Mouse (Mus musculus) large intestine, adult 2 months (tissue): ENCODE measurements around the gene Myoz1. TPM values are rescaled to one million over a fixed set of nuclear protein-coding genes. Genes with fewer than 3 reads are reported as not detected.

ENCODE experiments used
- DNase-seq: peaks from one replicate; pipeline ENCODE4 v3.0.0-alpha.2; 2012; ENCODE audit warnings: low read depth, low spot score
- WGBS: fragments of 180-500 bp; shearing (Covaris S2); methylation state at CpG from one replicate; pipeline ENCODE4 v1.1.7; 2018; 5-methylcytosine and 5-hydroxymethylcytosine counted together
- polyA plus RNA-seq: library from polyadenylated mRNA; depleted of rRNA; stranded (reverse); fragments of >200 nt; gene quantifications from 2 replicates; pipeline ENCODE4 v1.2.3, GENCODE M21; 2012

Myoz1 gene
- polyA plus RNA-seq, 1 experiment: 0.30 TPM

- under 1% methylated on average over 43 of the region's 43 CpGs for WGBS
- DNase-seq: peak; percentile 98
These were observed 17.9 kb upstream of the Myoz1 start, which contains the start of gene Sec24c for GRCm38 (mm10) chr14:20674064-20674833. Sec24c (plus strand) TSS chr14:20674308.

DNA sequence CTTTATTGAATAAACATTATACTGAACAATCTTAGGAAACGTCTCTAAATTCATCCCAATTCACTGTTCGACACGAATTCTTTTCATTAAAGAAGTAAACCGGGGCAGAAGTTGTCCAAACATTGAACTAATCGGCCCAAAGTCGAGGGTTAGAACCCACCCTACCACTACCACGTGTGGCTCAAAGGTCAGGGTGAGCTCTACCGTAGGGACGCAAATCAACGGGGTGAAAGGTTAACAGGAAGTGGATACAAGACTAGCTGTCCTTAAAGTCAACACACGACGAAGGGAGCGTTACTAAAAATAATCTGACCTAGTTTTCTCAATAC lies 17.4 kb upstream of the Myoz1 start:
- DNase-seq: peak; percentile 82
- 5% methylated on average over 13 of the region's 13 CpGs for WGBS

GRCm38 (mm10) chr14:20672990-20673389 lies 16.6 kb upstream of the Myoz1 start:
- DNase-seq: no peak
- over 99% methylated on average over 2 of the region's 2 CpGs for WGBS

DNA sequence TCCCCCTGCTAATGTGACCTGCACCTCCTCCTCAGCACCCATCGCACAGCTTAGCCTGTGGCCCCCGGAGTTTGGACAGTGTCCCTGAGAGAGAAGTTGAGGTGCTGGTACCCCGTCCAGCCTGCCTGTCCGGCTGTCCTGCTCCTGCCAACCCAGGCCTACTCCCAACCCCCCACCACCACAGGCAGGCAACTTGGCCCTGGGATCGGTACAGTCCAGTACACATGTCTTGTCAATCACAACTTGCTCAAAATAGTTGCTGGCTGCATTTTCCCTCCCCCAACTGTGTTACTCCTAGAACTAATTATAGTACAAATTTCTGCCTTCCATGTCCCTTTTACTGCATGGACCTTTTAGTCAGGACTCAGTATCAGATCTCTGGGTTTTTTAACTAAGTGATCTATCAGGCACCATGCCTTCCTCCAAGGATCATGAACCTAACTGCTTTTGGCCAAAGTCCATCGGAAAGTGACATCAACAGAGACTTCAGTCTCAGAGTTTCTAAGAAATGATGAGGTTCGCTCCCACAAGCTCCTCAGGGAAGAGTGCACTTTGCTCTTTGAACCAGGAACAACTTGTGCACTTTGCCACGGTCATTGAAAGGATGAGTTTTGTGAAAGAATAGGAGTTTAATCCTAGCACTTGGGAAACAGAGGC lies 11.9 kb upstream of the Myoz1 start, which contains the start of gene Synpo2l:
Gene Synpo2l (minus strand): TSS at position 201 of the 657 bp plus-strand sequence.
- WGBS: 64% methylated on average over 8 of the region's 8 CpGs
- no peak for DNase-seq

- DNase-seq: no peak
- 53% methylated on average over 1 of the region's 1 CpGs for WGBS
These were observed 11.1 kb upstream of the Myoz1 start for GRCm38 (mm10) chr14:20667469-20667868.

- no peak for DNase-seq
- WGBS: 57% methylated on average over 3 of the region's 3 CpGs
These were observed 8.1 kb upstream of the Myoz1 start for GRCm38 (mm10) chr14:20664436-20664835.

- no peak for DNase-seq
- 56% methylated on average over 2 of the region's 2 CpGs for WGBS
These were observed 7.3 kb upstream of the Myoz1 start for GRCm38 (mm10) chr14:20663601-20664000.

DNA sequence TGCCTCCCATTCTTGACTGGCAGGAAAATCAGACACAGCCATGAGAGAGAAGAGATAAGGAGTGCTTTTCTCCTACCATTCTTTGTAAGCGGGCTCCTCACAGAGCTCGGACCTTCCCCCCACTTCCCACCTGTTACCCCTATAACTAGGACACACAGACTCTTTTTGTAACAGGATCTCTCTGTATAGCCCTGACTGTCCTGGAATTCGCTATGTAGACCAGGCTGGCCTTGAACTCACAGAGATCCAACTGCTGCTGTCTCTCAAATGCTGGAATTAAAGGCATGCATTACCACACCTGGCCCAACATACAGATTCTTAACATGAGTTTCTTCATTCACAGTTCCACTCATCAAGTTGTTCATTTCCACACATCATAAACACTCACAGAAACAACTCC lies 6.4 kb upstream of the Myoz1 start:
- 97% methylated on average over 3 of the region's 3 CpGs for WGBS

DNA sequence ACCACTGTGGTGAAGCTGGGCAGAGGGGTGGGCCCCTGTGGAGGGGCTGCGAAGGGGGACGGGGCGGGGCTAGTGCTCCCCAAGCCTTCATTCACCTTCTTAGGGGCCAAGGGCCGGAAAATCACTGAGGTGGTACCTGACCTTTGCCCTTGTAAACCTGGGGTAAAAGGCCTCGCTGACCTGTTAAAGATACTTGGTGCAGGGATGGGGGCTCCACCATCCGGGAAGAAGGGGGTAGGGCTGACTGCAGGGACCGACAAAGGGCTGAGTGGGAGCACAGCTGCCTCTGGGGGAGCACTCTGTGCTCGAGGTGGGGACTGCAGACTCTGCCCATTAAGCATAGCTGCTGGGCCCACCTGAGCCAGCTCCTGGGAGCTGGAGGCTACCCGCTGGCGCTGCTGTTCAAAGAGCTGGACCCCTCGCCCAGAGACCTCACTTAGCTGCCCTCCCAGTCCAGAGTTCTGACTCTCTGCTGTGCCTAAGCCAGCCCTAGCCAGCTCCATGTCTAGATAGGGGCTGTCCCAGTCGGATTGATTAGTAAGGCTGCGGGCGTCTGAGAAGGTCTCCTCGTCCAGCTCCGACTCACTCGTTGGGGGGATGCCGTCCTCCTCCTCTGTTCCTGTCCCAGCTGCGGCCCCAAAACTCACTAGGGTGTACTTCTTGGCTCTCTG lies 5.5 kb upstream of the Myoz1 start:
- no peak for DNase-seq
- WGBS: 34% methylated on average over 19 of the region's 19 CpGs

More for the DNA sequence above, 6.4 kb upstream of the Myoz1 start:
- no peak for DNase-seq

DNA sequence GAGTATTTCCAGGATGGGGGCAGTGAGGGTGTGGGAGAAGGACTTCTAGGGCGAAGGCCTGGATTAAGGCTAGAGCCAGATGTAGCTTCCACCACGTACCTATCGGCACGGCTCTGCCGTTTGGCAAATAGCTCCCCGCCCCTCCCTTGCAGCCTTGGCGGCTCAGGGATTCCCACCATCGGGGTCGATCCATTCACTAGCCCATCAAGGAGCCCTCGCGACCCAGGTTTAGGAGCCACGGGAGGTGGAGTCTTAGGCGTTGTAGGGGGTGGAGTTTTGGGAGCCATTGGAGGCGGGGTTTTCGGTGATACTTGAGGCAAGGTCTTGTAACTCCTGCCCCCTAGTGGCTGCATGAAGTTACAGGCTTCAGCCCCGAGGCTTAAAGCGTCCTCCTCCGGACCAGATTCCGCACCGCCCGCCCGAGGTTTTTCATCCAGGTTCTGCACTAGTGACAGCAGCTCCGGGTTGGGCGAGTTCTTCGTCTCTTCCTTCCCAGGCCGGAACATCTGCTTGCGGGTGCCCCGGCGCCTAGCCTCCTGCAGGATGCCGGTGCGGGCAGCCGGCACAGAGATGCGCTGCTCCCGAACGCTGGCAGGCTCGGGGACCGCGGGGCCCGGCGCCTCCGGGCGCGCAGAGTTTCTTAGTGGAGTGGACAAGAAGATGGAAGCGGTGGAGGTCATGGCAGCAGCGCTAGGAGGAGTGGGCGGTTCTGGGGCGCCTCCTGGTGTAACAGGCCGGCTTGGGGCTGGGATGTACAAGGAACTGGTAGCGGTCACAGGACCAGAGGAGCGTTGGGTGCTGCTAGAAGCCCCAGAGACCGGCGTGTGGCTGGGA lies 4.7 kb upstream of the Myoz1 start:
- DNase-seq: peak; percentile 91
- WGBS: 2% methylated on average over 52 of the region's 52 CpGs

DNA sequence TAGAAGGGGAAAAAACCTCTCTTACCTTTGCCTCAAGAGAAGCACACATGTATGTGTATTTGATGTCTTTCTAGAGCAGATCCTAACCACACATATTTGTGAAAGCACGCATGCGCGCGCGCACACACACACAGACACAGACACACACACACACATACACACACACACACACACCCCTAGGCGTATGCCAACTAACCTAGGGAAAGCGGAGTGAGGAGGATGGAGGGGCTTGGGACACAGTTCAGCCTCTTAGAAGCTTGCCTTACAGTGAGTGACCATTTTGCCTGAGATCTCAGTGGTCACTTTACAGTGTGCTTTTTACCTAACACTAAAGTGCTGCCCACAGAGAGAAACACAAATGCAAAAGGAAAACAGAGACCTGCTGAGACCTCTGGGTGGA lies 3.3 kb upstream of the Myoz1 start:
- no peak for DNase-seq
- 98% methylated on average over 7 of the region's 7 CpGs for whole genome bisulfite sequencing

- no peak for DNase-seq
- WGBS: 88% methylated on average over 6 of the region's 6 CpGs
These were observed 2.6 kb upstream of the Myoz1 start for GRCm38 (mm10) chr14:20658902-20659301.

GRCm38 (mm10) chr14:20658326-20658725 lies 2.0 kb upstream of the Myoz1 start:
- DNase-seq: no peak

- no peak for DNase-seq
- WGBS: 66% methylated on average over 9 of the region's 9 CpGs
These were observed 609 bp downstream of the Myoz1 start for GRCm38 (mm10) chr14:20655731-20656130.

DNA sequence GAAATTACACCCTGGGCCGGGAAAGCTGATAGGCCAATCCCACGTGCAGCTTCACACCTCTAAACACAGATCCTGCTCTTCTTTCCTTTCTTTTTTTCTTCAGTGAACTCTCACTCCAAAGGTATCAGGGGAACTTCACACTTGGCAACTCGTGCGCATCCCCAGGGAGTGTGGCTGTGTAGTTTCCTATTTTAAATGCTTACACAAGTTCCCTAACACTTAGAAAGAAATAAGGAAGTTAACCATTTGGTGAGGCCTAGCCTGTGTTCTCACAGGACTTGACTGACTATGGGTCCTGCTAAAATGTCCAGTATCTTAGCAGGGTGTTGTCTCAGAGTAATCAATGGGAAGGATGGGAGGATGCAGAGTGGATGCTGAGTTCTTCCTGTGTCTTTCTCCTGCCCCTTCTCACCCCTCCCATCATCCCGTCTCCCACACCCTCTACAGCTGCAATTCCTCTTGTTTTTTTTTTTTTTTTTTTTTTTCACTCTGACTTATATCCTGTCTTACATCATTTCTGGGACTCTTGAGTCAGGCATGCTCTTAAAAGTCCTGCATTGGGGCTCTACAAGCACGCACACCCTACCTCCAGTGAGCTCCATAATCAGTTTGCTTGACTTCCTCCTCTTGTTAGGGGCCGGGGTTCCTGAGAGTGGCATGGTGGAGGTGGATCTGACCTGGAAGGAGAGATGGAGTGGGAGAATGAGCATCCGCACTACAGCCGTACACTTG lies 1.5 kb downstream of the Myoz1 start:
- 61% methylated on average over 9 of the region's 9 CpGs for WGBS
- no peak for DNase-seq

GRCm38 (mm10) chr14:20651722-20652256 lies 4.6 kb downstream of the Myoz1 start:
- 66% methylated on average over 4 of the region's 4 CpGs for WGBS
- DNase-seq: no peak

- WGBS: 78% methylated on average over 2 of the region's 2 CpGs
These were observed 5.3 kb downstream of the Myoz1 start for GRCm38 (mm10) chr14:20651000-20651399.

GRCm38 (mm10) chr14:20646381-20646780 lies 10.0 kb downstream of the Myoz1 start:
- DNase-seq: no peak

More at GRCm38 (mm10) chr14:20651000-20651399, 5.3 kb downstream of the Myoz1 start:
- no peak for DNase-seq

DNA sequence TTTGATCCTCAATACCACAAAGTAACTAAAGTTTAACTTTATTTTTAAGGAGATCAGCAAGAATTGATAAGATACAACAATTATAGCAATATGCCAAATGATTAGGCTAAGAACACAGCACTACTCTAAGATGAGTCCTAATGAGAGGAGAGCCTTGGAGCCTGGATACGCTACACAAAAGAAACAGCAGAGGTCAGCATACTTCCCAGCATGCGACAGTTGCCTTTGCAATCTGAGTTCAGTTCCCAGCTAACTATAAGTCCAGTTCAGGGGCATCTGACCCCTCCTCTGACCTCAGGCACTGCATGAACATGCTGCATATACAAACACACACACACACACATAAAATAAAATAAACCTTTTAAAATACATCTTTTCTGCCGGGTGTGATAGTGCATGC lies 10.8 kb downstream of the Myoz1 start:
- no peak for DNase-seq
- 35% methylated on average over 3 of the region's 3 CpGs for WGBS
